Mouse (Mus musculus) lung, postnatal 0 days (tissue): ENCODE measurements around the gene Mindy4.

Experiments used
- CTCF ChIP-seq: IDR thresholded peaks from 2 replicates; pipeline ENCODE4 v1.5.1; 2016; ENCODE audit warnings: antibody characterized with exemption, mild to moderate bottlenecking
- EP300 ChIP-seq: IDR thresholded peaks from 2 replicates; pipeline ENCODE4 v1.6.1; 2016; ENCODE audit warnings: antibody characterized with exemption, mild to moderate bottlenecking, control low read depth

DNA sequence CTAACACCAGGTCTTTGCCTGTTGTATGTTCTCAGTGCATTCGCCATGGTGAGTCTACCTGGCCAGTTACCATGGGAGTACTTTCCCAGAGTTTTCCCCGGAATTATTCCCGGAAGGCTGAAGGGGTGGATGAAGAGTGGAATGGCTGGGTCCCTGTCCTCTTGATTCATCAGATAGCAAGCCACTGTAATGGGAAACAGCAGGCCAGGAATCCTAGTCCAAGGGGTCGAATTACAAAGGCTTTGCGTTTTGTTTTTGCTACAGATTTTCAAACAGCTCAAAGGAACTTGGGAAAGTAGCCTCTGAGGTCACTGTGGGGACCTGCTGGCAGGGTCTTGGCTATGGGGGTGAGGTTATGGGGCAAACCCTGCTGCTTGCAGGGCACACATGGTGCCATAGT is 108.8 kb downstream of the Mindy4 start:
- TF ChIP-seq CTCF (no peak), EP300 (no peak)
